Mouse (Mus musculus) layer of hippocampus, postnatal 25 days (tissue): ENCODE data around the gene Dna2. TPM values are rescaled to one million over a fixed set of nuclear protein-coding genes. Genes with fewer than 3 reads are reported as not detected.

Experiments used
- DNase-seq, 2 experiments: peaks; one replicate each; pipeline ENCODE4 v3.0.0; 2022; ENCODE audit warnings: mixed read lengths in 2 of 2, low spot score in 1 of 2; ENCODE audit errors: extremely low spot score in 1 of 2
- total RNA-seq, 2 experiments: library from RNA; stranded (reverse); gene quantifications; 2 replicates each; pipeline ENCODE4 v1.2.3; 2021

The Dna2 gene
- total RNA-seq, 2 experiments from 2014 or later, result 2.1 to 2.2 TPM

DNA sequence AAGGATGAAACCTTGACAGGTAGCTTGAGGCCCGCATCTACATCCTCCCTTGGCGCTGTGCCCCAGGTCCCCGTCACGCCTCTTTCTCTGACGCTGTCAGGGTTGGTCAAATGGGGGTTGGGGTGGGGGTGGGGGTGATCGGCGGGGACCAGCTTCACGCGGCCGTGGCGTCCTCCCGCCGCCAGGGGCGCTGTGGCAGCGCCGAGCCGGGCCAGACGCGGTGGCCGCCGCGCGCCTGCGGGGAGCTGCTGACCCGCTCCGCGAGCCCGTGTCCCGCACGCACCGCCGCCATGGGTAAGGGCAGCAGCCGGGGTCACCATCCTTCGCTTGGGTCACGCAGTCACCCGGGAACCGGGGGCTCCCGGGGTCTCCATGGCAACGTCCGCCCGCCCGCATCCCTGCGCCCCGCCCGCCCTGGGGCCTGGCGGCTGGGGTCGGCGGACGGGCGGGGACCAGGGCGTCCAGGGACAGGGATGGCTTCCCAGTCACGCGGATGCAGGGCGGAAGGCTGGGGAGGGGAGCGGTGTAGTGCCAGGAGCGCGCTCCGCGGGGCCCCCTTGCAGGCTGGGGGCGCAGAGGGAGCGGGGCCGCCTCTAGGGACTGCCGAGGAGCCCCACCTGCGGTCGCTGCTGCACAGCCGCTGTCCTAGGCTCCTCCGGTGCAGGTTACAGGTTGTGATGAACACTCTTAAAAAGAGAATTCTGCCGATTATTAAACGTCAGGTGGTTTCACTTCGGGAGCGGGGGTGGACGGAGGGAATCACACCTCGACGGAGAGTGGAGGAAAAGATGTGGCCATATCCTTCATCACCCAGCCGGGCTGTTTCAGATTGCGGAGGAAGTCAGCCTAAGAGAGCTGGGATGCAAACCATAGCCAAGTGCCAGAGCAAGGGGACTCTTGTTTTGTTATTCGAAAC lies 33.5 kb downstream of the Dna2 start, which contains the start of gene Rufy2:
Gene Rufy2 (plus strand): TSS at position 185 of the 916 bp plus-strand sequence.
- peak; percentile 89 to 91 for DNase-seq

DNA sequence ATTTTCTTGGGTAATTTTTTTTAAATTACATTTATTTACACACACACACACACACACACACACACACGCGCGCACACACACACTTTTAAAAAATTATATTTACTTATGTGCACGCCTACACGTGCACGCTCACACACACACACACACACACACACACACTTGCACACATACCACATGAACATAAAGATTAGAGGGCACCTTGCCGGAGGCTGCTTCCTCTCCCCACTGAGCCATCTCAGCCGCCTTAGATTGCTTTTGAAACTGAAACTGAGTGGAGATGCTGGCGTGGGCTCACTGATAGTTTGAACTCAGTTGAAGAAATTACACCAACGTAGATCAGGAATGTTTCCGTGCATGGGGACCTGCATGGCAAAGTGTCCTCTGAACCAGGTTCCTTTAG lies 37.2 kb downstream of the Dna2 start:
- DNase-seq, result no peak

DNA sequence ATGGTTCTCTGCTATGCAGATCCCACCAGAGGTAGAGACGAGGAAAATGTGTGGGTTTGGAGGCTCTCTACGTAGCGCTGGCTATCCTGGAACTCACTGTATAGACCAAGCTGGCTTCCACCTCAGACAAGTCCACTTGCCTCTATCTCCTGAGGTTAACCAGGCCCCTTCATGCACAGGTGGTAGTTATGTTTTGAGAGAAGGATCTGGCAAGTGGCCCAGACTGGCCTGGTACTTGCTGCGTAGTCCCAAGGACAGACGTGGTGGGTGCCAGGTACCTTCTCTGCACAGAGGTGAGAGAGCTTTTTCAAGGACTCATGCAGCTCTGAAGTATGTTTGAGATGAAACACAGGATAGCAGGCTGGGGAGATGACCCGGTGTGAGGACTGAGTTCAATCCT lies 37.7 kb downstream of the Dna2 start:
- DNase-seq, result no peak

DNA sequence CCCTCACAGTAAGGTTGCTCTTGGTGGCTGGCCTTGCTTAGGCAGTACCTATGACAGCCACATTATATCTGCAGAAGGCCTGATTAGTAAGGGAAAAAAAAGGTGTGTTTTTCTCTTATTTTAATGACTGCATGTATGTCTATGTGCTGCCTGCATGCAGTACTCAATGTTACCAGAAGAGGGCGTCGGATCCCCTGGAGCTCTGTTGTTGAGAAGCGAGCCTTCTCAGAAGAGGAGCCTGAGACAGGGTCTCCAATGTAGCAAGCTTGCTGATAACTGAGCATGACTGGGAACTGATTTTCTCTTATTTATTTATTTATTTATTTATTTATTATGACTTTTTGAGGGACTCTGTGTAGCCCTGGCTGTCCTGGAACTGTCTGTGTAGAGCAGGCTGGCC lies 40.5 kb downstream of the Dna2 start:
- peak in 1 of 2 experiments; percentile 39 for DNase-seq

DNA sequence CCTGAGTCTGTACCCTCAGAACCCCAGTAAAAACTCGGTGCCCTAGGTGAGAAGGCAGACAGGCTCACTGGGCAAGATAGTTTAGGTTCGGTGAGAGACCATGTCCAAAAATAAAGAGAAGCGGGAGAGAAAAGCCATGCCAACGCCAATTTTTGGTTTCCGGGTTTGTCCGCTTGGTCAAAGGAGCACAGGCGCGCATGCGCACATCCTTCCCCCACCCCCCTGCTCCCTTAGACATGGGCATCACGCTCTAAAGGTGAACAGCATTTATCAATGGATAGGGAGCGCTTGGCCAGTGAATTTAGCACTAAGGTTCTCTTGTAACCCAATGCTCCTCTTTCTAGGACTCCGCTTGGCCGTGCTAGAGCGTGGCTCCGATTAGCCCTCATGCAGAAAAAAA lies 43.8 kb downstream of the Dna2 start:
- no peak for DNase-seq

DNA sequence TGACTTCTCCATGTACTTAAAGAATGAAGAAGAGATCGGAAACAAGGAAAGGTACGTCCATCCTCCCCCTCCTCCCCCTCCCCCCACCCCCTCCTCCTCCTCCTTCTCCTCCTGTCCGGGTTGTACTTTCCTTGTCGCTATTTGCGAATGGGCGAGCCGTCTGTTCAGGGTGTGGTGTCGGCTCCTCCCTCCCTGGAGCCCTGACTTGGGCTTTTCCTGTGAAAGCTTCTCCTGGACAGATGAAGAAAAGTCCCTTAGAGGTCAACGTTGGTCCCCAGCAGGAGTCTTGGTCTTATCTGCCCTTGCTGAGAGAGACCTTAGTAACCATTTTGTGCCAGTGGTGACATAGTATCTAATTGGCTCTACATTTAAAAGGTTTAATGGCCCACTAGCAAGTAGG lies 47.2 kb downstream of the Dna2 start:
- DNase-seq, result no peak

DNA sequence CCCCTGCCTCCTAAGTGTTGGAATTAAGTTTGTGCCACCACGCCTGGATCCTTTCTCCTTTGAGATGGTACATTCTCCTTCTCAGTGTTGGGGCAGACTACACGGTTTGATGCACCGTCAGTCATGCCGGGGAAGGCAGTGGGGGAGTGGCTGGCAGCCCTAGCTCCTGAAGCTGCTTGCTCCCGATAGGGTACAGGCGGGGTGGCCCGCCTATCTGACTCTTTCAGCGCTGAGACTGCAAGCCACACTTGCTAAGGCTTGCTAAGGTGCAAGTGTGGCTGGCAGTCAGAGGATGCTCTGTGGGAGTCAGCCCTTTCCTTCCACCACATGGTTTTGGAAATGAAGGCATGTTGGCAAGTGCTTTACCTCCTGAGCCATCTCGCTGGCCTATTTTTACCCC lies 53.8 kb downstream of the Dna2 start:
- DNase-seq, result no peak

DNA sequence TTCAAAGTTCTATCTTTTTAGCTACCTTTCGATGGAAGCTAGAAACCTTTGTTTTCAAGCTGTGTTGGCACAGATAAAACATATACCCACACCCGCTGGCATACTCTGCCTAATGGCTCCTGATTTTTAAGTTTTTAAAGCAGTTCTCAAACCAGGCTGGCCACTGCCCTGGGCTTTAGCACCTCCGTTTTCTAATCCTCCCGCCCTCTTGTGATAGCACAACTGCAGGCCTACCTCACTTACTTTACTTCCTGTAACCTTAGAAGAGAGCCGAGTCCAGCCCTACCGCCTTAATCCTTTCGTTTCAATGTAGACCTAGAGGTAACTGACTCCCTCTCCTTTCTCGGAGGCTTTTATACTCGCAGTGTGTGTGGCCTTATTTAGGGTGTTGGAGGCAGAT lies 56.4 kb downstream of the Dna2 start:
- DNase-seq, result no peak

DNA sequence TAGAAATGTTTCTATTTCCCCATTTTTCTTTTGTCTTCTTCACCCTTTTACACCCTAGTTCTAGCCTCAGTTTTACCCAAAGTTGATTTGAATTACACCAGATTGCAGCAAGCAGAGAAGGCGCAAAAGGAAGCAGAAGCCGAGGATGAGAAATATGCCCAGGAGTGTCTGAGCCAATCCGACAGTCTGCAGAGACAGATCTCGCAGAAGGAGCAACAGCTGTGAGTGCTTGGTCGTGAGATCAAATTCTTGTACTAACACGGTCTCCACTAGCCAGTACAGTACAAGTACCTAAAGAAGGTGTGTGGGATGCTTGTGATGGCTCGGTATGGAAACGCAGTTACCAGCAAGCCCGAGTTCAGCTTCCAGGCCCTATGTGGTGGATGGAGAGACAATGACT lies 57.7 kb downstream of the Dna2 start:
- DNase-seq, result peak; percentile 24 to 54

DNA sequence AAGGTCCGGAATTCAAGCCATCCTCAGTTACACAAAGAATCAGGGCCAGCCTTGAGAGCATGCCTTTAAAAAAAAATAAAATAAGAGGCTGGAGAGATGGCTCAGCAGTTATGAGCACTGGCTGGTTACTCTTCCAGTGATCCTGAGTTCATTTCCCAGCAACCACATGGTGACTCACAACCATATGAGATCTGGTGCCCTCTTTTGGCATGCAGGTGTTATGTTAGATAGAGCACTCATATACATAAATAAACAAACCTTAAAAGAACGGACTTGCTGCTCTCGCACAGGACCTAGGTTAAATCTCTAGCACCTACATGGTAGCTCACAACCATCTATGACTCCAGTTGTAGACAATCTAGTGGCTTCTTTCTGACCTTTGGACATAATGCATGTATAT lies 61.4 kb downstream of the Dna2 start:
- DNase-seq, result no peak

DNA sequence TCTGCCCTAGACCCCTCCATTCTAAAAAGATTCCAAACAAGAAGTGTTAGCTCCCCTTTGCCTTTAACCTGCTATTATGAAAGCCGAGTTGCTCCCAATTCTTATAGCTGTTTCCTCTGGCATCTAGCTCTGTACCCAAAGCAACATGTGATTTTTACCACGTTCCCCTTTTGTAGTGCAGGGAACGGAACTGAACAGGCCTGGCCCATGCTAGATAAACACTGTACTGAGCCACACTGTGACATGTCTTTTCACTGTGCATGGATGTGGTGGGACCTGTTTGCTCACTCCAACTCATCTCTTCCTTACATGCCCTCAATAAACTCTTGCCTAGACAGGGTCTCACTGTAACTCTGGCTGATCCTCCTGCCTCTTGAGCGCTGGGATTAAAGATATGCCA lies 63.4 kb downstream of the Dna2 start:
- no peak for DNase-seq

DNA sequence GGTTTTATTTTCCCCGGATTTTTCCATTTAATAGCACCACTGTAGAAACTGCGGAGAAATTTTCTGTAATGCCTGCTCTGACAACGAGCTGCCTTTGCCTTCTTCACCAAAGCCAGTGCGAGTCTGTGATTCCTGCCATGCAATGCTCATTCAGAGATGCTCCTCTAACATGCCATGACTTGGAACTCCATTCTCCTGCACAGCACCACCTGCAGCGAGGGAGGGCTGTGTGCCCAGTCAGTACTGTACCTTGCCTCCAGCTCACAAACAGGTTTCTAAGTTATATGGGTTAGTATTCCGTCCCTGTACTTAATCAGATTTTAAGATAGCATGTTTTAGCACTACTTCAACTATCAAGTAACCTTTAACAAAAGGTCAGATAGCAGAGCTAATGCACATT lies 64.7 kb downstream of the Dna2 start:
- DNase-seq, result no peak

DNA sequence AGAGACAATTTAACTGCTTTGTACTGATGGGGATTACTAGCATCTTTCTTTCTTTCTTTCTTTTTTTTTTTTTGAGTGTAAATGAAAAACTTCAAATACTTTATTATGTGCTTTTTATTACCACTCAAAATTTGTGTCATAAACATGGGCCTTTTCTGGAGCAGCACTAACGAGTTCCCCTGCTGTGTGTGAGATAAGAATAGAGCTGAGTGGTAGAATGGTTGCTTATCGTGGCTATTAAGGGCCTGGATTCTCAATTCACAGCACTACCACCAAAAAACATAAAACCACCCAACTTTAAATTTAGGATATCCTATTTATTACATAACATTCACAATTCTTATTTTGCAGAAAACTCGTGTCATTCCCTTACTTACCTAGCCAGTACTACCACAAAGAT lies 66.7 kb downstream of the Dna2 start:
- no peak for DNase-seq

DNA sequence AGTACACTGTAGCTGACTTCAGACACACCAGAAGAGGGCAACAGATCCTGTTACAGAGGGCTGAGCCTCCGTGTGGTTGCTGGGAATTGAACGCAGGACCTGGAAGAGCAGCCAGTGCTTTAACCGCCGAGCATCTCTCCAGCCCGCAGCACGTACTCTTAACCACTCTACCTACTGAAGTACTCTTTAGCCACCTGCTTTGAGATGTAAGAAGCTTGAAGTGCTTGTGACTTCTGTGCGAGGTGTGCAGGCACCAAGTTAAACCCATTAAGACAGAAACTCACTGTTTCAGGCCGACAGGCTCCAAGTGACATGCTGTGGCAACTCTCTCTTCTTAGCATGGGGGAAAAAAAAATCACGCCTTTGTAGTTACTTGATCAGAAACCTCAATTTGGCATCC lies 67.3 kb downstream of the Dna2 start:
- DNase-seq, result no peak

DNA sequence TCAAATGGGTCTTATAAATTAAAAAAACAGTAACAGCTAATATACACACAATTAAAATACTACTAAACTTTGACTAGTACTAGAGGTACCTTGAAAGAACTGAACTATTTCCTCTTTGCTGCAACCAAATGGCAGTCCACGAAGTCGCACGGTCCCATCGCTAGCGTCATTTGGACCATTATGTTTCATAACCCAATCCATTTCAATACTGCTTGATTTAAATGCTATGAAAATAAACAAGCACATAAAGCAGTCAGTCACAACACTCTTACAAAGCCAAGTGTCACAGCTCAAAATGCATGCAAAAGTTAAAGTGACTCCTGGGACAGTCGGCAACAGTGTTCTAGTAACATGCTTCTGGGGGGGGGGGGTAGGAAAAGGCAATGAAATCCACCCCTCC lies 72.5 kb downstream of the Dna2 start:
- DNase-seq, result no peak

DNA sequence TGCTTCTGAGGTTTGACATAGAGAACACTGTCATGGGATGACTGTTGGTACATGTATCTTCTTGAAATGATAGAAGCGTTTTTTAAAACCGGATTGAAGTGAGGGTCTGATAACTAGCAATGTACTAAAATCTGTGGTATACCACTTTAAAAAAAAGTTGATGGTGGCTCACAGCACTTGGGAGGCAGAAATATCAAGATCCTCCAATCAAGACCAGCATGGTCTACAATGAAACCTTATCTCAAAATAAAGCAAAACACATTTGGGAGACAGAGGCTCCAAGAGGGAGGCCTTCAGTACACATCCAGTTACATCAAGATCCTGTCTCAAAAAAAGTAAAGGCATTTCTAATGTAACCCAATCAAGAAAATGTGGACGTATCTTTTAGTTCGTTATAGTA lies 74.9 kb downstream of the Dna2 start:
- no peak for DNase-seq

DNA sequence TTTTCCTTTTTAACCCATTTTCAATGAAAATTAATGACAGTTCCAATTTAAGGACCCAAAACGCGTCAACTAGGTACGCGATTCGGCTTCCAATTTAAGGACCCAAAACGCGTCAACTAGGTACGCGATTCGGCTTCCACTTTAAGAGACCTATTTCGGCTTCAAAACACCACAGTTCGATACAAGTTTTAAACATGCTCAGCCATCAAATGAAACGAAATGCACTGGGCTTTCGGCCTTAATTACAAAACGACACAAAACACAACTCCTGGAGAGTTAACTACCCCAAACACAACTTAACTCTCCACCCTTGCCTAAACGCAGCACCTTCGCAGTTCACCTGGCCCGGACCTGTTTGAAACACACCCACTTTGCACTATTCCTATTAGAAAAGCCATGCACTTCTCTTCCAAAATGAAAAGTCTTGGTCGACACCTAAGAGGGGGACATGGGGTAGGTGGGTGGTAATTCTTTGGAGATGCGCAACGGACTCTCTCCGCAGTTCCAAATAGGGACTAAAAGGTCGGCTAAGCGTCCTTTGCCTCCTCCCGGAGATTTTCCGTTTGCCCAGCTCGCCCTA lies 75.8 kb downstream of the Dna2 start:
- DNase-seq, result no peak

DNA sequence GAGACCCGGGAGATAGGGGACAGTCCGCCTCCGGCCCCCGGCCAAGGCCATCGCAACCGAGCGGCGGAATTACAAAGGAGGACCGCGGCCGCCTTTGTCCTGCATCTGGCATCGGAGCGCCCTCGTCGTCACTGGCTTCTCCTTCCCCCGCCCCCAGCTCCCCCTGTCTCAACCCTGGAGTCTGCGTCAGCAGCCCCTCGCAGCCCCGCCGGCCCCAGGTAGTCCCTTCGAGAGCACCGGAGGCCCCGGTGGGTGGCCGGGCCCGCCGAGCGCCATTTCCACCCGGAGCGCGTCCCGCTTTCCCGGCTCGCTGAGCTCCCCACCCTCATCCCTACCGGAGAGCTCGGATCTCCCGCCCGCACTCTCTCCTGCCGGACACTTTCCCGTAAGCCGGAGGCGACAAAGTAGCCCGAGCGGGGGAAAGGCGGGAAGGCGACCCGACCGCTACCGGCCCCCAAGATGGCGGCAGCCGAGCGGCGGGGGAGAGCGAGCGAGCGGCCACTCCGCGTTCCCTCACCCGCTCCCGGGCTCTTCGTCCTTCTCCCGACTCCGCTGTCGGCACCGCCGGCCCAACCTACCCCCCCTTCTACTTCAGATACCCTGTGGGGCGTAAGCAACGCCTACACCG lies 76.4 kb downstream of the Dna2 start:
- DNase-seq, result peak; percentile 54 to 70
